Mouse (Mus musculus) layer of hippocampus, adult 8-10 months (tissue): ENCODE results near the gene Dppa4. TPM values are rescaled to one million over a fixed set of nuclear protein-coding genes. Genes with fewer than 3 reads are reported as not detected.
"Not testable (repeated sequence)": the region's sequence is repeated elsewhere in the genome, so short reads cannot be mapped to it uniquely, and the experiment has no call there.

Experiments
- DNase-seq, 2 experiments: peaks; one replicate each; pipeline ENCODE4 v3.0.0; 2022; ENCODE audit warnings: low spot score in 2 of 2
- total RNA-seq, 4 experiments: library from RNA; stranded (reverse); gene quantifications; 2 replicates each; pipeline ENCODE4 v1.2.4; 2022

The Dppa4 gene
- total RNA-seq, result not detected

DNA sequence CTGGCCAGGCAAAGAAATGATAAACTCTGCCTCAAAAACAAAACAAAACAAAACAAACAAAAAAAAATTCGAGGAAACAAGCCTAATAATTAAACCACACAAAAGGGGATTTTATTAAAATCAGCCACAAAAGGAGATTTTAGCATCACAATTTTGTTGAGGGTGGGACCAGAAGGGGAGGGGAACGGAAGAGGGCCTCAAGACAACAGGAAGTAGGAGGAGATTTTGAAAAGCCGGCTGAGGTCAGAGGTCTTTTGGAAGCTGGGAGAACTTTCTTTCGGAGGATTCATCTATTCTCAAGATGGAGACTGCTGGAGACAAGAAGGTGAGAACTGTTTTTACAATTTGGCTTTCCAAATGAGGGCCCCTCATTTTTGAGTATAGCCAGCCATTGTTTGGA, at the start of gene Dppa4:
Gene Dppa4 (plus strand): TSS at position 217 of the 400 bp plus-strand sequence.
- no peak for DNase-seq

DNA sequence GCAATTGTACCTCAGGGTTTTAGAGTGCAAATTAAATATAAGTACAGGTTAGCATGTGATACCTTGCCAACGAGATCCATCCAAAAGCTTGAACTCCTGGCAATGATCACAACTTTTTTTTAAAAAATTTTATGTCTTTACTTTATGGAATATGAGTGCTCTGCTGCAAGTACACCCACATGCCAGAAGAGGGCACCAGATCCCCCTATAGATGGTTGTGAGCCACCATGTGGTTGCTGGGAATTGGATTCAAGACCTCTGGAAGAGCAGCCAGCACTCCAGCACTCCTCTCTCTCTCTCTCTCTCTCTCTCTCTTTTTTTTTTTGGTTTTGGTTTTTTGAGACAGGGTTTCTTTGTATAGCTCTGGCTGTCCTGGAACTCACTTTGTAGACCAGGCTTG, 48.5 kb upstream of the Dppa4 start:
- DNase-seq, result no peak

DNA sequence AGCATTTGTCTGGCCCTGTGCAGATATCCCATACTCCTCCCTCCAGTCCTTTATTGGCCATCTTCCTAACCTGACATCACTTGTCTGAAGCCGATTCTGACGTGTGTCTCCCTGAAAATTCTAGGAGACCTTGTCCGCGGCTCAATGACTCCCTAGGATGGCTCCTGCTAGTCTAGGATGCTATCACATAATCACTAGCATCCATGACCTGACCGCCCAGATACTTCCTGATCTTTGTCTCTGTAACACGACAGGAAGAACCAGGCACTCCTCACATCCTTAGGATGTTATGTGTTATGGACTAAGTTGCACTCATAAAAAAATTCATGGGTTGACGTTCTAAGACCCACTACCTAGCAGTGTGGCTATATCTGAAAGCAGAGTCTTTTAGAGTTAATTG, 45.9 kb upstream of the Dppa4 start:
- no peak for DNase-seq

DNA sequence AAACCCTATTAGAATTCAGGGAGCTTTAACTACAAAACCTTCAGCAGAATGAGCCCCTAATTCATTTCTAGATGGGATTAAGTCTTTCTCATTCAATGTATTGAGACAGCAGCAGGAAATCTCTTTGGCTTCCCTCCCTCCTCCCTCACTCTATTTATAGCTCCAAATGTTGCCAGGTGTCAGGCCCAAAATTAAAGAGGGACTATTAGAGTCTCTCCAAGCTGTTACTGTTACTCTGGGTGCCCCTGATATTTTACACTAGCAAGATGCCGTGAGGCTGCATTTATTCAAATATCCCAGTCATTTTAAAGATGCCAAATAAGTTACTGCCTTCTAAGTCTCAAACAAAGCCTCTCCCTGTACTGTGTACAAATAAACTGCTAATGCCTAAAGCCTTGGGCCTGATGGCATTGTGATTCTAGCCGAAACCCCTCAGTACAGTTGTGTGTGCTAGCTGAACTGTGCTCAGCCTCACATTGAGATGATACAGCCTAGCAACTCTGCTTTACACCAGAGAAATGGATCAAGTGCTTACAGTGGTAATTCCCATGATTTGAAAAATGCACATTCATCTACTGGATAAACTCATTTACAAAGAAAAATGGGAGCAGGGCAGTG, 36.4 kb upstream of the Dppa4 start:
- no peak for DNase-seq

DNA sequence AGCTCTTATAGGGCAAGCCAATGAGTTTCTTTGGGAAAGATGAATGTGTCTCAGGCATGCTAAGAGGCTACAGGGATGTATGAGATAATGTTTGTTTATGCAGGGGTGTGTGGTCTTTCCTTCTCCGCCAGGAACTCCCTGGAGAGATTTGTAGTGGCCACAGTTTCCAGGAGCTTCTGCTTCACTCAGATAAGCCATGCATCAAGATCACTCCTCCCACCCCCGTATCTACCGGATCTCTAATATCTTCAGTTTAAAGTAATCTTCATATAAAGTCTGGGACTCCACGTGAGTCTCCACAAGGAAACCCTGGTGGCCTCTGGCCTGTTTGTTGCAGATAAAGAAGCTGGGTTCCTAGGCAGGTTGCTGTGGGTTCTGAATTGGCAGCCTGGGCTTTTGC, 30.7 kb upstream of the Dppa4 start:
- no peak for DNase-seq

DNA sequence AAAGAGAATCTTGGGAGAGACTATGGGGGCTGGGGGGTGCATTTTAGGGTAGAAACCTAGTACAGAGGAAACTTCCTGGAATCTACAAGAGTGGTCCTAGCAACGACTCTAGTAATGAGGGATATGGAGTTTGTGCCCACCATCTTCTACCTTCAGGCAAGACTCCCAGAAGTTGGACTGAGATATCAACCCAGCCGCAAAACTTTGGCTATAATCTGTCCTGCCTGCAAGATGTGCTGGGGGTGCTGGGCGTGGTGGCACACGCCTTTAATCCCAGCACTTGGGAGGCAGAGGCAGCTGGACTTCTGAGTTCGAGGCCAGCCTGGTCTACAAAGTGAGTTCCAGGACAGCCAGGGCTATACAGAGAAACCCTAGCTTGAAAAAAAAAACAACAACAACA, 28.9 kb upstream of the Dppa4 start:
- no peak for DNase-seq

DNA sequence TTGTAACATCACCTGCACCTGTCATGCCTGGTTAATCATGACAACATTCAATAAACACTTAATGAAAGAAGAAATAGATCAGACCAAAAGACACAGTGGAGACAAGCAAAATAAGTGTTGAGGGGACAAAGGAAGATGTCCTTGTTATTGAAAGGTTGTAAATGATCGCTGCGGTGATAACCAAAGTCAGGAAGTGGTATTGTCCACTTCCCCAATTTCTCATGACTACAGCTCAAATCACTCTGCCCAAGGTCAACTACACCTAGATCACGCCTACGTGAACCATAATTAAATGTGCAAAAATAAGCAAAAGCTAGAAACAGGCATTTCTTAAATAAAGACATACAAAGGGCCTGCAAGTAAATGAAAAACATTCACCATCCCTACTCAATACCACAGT, 24.0 kb upstream of the Dppa4 start:
- DNase-seq, result no peak

DNA sequence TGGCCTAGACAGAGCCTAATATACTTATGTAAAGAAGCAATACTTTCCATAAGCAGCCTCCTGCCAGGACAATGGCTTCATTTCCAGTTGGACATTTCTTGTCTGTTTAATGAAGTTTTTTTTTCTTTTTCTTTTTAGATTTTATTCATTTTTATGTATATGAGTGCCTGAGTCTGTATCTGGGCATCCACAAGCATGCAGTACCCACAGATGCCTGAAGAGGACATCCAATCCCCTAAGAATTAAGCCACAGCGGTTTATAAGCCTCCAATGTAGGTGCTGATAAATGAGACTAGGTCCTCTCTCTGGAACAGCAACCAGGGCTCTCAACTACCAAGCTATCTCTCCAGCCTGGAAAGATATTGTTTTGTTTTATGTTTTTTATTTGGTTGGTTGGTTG, 20.6 kb upstream of the Dppa4 start:
- no peak for DNase-seq

DNA sequence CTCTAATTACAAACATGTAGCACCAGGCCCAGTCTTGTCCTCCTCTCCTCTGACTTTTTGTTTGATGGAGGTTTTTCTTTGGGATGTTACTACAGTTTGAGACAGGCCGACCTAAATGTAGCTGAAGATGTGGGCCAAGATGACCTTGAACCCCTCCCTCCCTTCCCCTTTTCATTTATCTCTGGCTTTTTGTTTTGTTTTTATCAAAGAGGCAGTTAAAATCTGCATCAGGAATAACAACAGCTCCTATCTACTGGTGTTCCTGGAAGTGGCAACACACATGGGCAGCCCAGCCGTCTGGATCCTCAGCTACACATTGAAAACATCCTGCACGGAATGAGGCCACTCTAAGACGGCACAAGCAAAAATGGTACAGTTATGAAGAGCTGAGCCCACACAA, 17.7 kb upstream of the Dppa4 start:
- DNase-seq, result no peak

DNA sequence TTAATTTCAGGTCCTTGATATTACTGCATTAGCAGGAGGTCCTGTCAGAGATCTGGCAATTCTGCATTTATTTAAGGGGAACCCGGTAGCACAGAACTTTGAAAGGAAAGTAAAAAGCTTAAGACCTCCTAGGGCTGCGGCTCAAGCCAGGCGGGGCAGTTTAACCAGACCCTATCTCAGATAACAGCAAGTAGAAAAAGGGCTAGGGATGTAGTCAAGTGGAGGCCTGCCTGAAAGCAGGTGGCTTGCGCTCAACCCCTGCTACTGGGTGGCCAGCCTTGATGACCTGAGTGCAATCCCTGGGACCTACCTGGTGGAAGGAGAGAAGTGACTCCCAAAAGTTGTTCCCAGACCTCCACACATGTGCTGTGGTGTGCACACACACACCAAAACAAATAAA, 6.6 kb upstream of the Dppa4 start:
- no peak for DNase-seq

DNA sequence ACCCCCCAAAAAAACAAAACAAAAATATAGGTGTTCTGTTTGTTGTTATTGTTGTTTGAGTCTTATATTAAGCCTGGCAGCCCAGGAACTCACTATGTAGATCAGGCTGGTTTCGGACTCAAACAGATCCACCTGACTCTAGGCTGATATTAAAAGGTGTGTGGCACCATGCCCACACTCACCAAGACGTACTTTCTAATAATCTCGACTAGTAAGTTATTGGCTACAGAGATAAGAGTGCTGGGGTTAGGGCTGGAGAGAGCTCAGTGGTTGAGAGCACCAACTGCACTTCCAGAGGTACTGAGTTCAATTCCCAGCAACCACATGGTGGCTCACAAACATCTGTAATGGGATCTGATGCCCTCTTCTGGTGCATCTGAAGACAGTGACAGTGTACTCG, 2.6 kb upstream of the Dppa4 start:
- DNase-seq, result no peak

DNA sequence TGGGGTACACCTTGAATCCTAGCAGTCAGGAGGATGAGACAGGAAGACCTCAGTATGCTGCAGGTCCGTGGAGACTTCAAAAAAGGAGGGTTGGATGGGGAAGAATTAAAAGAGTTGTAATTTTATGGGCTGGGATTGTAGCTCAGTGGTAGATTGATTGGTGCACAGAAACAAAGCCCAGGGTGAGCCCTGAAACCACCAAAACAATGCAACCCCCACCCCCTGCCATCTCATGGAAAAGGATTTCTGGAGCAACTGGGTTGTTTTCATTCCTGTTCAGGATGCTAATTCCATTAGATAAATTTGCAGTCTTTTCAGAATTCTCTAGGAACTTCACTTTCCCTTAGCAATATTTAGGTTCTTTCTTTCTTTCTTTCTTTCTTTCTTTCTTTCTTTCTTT, 732 bp upstream of the Dppa4 start:
- DNase-seq, result no peak

DNA sequence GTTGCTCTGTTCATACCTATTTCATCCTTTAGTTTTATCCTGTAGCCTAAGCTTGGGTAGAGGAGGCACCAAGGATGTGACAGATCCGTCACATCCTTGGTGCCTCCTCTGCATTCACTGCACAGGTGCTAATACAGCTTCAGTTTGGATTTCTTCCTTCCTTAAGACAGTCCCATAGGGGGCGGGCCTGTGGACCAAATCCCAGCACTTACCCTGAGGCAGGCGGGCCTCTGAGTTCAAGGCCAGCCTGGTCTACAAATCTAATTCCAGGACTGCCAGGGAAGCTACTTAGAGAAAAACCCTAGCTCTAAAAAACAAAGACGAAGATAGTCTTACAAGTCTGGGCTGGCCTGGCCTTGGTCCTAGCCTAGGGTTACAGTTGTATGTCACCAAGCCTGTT, 2.0 kb downstream of the Dppa4 start:
- DNase-seq, result no peak

DNA sequence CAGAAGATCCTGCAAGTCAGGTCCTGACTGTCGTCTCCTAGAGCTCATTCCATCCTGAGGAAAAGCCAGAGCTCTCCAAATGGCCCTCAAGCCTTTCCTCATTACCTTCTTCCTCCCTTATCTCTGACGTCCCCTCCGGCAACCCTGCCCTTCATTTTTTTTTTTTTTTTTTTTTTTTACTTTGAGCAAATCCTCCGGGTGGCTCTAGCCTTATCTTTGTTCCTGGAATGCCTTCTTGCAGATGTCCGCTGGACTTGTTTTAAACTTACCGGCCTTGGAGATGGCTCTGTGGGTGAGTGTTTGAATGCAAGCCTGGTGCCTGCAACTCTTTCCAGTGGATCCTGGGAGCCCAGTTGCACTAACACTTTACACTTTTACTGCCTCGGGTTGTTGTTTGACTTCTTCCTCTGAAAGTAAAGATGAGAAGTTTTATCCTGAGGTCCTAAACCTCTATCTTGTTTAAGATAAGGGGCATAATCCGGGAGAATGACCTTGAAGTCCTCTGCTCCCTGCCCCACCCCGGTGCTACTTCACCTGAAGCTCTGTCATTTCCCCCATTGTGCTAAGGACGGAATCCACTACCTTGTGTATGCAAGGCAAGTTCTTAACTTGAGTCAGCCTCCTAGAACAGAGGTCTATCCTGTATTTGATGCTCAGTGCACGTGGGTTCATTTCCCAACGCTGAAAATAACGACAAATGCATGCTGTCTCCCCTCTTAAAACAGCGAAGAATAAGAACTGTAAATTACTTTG, 14.0 kb downstream of the Dppa4 start:
- no peak for DNase-seq

DNA sequence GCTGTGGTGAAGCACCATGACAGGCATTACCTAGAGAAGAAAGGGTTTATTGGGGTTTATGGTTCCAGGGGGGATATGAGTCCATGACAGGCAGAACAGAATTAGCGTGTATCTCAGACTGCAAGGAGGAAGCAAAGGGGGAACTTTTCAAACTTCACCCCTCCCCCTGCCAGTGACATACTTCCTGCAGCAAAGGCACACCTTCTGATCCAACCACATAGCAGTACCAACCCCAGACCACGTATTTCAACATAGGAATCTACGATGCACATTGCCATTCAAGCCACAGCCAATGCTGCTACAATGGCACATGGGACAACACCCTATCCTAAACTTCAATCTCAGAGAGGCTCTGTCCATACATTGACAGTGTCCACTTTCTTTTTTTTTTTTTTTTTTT, 16.4 kb downstream of the Dppa4 start:
- no peak for DNase-seq

DNA sequence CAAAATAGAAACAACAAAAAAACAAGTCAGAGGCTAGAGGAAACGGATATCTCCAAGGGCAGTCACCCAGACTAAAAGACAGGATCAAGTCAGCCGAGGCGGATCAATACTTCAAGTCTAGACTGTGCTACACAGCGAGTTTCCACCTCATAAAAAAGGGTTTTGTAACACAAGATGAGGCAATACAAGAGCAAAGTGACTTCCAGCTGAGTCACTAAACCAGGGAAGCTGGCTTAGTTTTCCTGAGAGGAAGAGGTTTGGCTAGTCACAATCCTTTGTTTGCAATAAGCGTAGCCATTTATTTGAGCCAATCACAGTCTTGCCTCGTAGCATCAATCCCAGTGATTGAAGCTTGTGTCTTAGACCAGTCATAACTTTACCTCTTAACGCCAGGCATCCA, 20.0 kb downstream of the Dppa4 start, which contains the start of gene Dppa2:
Gene Dppa2 (plus strand): TSS at position 400 of the 400 bp plus-strand sequence.
- DNase-seq, result no peak

DNA sequence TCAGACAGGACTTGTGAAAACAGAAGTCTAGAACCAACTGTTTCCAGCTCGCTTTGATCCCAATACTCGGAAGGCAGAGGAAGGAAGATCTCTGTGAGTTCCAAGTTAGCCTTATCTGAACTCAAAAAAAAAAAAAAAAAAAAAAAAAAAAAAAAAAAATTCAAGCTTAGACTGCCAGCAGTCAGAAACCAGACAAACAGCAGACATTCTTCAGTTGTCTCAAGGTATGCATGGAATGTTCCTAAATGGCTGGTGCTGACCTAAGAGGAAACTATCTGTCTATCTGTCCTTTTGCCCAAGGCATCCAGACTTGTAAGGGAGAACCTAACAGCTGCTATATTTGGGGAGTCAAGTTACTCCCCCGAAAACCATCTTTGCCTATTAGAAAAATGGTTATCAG, 20.4 kb downstream of the Dppa4 start:
- DNase-seq, result no peak

DNA sequence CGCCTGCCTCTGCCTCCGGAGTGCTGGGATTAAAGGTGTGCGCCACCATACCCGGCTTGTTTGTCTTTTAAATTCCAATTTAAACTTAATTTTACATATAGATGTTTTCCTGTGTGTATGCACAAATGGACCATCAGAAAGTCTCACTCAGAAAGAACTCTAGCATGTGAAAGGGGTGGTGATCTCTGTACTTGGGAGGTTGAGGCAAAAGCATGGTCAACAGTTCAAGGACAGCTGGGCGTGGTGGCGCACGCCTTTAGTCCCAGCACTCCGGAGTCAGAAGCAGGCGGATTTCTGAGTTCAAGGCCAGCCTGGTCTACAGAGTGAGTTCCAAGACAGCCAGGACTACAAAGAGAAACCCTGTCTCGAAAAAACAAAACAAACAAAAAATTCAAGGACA, 25.4 kb downstream of the Dppa4 start:
- not testable (repeated sequence) for DNase-seq

DNA sequence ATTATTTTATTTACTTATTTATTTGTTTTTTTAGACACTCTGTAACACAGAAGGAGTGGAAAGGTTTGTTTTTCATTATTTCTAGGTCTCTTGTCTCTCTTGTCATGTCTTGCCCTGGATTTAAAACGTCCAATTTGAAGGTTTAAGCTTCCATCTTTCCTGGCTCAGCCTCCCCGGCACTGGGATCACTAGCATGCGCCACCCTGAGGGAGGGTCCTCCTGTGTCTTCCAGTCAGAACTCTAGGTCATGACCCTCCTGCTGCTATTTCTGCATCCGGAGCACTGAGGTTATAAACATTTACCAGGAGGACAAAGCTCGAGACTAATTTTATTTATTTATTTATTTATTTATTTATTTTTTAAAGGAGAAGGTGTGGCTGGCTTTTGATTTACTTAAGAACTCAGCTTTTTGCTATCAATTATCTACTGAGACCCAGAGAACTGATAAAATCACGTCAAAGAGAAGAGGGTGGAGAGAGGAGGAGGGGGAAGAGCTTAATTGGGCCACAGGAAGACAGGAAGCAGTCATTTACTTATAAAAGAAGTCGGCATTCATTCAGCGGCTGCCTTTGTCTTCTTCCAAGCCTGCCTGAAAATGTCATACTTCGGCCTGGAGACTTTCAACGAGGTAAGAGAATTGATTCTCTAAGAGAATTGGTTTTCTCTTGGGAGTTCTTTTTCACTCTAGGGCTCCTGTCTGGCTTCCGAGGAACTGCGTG, 26.5 kb downstream of the Dppa4 start:
- no peak for DNase-seq

DNA sequence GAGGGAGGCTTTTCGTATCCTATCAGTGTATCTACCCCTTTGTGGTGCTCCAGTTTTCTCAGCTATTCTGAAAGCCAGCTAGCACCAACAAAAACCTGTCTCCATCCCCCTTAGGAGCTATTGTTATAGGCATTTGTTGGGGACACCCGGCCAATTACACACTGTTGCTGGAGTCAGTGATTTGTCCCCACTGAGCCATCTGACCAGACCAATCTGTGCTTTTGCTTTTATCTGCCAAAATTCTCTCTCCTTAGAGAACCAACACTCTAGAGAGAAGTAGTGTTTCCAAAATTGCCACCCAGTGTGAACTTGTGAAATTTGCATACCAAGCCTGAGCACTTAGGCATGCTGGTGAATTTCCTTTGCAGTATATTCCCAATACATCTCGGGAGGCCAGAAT, 31.8 kb downstream of the Dppa4 start:
- no peak for DNase-seq

DNA sequence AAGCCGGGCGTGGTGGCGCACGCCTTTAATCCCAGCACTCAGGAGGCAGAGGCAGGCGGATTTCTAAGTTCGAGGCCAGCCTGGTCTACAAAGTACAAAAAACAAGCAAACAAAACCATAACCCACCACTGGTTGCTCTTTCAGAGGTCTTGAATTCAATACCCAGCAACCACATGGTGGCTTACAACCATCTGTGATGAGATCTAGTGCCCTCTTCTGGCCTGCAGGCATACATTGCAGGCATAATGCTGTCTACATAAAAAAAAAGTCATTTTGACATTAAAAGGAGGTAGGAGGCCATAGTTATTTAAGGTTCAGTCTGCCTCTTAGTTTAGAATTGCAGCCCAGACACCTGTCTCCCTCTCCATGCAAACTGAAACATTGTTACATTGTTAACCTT, 37.2 kb downstream of the Dppa4 start:
- DNase-seq, result no peak

DNA sequence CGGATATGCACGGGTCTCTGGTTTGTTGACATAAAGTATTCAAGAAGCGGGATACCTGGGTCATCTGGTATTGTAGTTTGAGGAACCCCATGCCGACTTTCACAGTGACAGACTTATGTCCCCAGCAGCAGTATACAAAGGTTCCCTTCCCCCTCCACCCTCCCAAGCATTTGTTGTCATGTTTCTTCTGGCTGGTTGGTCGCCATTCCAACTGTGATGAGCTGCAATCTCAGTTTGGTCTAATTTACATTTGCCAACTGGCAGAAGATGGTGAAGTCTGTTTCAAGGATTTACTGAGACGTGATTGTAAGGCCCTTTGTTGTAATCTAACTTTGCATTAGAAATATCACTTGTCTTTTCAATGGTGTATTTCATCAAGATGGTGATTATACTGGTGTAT, 39.6 kb downstream of the Dppa4 start:
- no peak for DNase-seq
